Mouse (Mus musculus): ENCODE measurements at regions not wholly inside any gene's neighbourhood (a gene's known extent, or its start where the extent isn't known, plus 50 kb on each side); places are given as distances from the start of the nearest gene placed in this dataset.

GRCm38 (mm10) chr17:87197434-87197833 lies 68.3 kb downstream of the Mcfd2 start:
- WGBS = 89% methylated on average over 4 of the region's 4 CpGs
- no peaks in the 10 kb centered on the region for H3K36me3 ChIP-seq (replicated peaks; ENCODE audit: control insufficient read depth, insufficient read depth, low read length)
- no peak overlapping the region for H3K9ac ChIP-seq (replicated peaks; ENCODE audit: low read depth, low read length)
- no peak overlapping the region for H3K4me2 ChIP-seq (ENCODE audit: low read depth, low read length)
- no peak for DNase-seq (ENCODE audit: low spot score)
- no peak for ATAC-seq (ENCODE audit: insufficient read depth, low read depth)
- H3K4me3 ChIP-seq (ENCODE audit: low read depth, low read length) = no peak overlapping the region
- peaks cover 12% of the 10 kb centered on the region for H3K4me1 ChIP-seq (ENCODE audit: control insufficient read depth, insufficient read depth)
- H3K9me3 ChIP-seq (replicated peaks; ENCODE audit: control insufficient read depth, low read length) = no peaks in the 10 kb centered on the region
- no peak for TF ChIP-seq EP300 (IDR thresholded peaks at IDR 0.05; ENCODE audit: low read depth)
- no peak for TF ChIP-seq CTCF (IDR thresholded peaks at IDR 0.05; ENCODE audit: low read depth)
- no peak overlapping the region for H3K27ac ChIP-seq (ENCODE audit: low read depth)
- no peaks in the 10 kb centered on the region for H3K27me3 ChIP-seq (ENCODE audit: control insufficient read depth, insufficient read depth, low read length)

GRCm38 (mm10) chr17:87194639-87195038 lies 71.1 kb downstream of the Mcfd2 start:
- Histone ChIP-seq H3K4me3 (ENCODE audit: low read depth, low read length) (no peak overlapping the region), H3K4me1 (ENCODE audit: control insufficient read depth, insufficient read depth) (no peaks in the 10 kb centered on the region), H3K9me3 (replicated peaks; ENCODE audit: control insufficient read depth, low read length) (no peaks in the 10 kb centered on the region), H3K36me3 (replicated peaks; ENCODE audit: control insufficient read depth, insufficient read depth, low read length) (no peaks in the 10 kb centered on the region), H3K27ac (ENCODE audit: low read depth) (no peak overlapping the region), H3K9ac (replicated peaks; ENCODE audit: low read depth, low read length) (no peak overlapping the region), H3K4me2 (ENCODE audit: low read depth, low read length) (no peak overlapping the region), H3K27me3 (ENCODE audit: control insufficient read depth, insufficient read depth, low read length) (no peaks in the 10 kb centered on the region)
- no peak for ATAC-seq (ENCODE audit: insufficient read depth, low read depth)
- 77% methylated on average over 11 of the region's 11 CpGs for WGBS
- no peak for DNase-seq (ENCODE audit: low spot score)
- TF ChIP-seq CTCF (IDR thresholded peaks at IDR 0.05; ENCODE audit: low read depth) = no peak
- no peak for TF ChIP-seq EP300 (IDR thresholded peaks at IDR 0.05; ENCODE audit: low read depth)

GRCm38 (mm10) chr17:87193482-87193881 lies 72.3 kb downstream of the Mcfd2 start:
- 19% methylated on average over 7 of the region's 7 CpGs for WGBS
- Histone ChIP-seq H3K9me3 (replicated peaks; ENCODE audit: control insufficient read depth, low read length) (no peaks in the 10 kb centered on the region), H3K27ac (ENCODE audit: low read depth) (no peak overlapping the region), H3K9ac (replicated peaks; ENCODE audit: low read depth, low read length) (no peak overlapping the region), H3K36me3 (replicated peaks; ENCODE audit: control insufficient read depth, insufficient read depth, low read length) (no peaks in the 10 kb centered on the region), H3K4me1 (ENCODE audit: control insufficient read depth, insufficient read depth) (no peaks in the 10 kb centered on the region), H3K4me2 (ENCODE audit: low read depth, low read length) (no peak overlapping the region), H3K27me3 (ENCODE audit: control insufficient read depth, insufficient read depth, low read length) (no peaks in the 10 kb centered on the region), H3K4me3 (ENCODE audit: low read depth, low read length) (no peak overlapping the region)
- no peak for TF ChIP-seq EP300 (IDR thresholded peaks at IDR 0.05; ENCODE audit: low read depth)
- TF ChIP-seq CTCF (IDR thresholded peaks at IDR 0.05; ENCODE audit: low read depth) = no peak
- DNase-seq (ENCODE audit: low spot score) (no peak), ATAC-seq (ENCODE audit: insufficient read depth, low read depth) (no peak)

GRCm38 (mm10) chr17:87189670-87190069 lies 76.1 kb downstream of the Mcfd2 start:
- H3K36me3 ChIP-seq (replicated peaks; ENCODE audit: control insufficient read depth, insufficient read depth, low read length) = no peaks in the 10 kb centered on the region
- no peaks in the 10 kb centered on the region for H3K27me3 ChIP-seq (ENCODE audit: control insufficient read depth, insufficient read depth, low read length)
- no peak for DNase-seq (ENCODE audit: low spot score)
- H3K27ac ChIP-seq (ENCODE audit: low read depth) = no peak overlapping the region
- no peak for ATAC-seq (ENCODE audit: insufficient read depth, low read depth)
- TF ChIP-seq EP300 (IDR thresholded peaks at IDR 0.05; ENCODE audit: low read depth) (no peak), CTCF (IDR thresholded peaks at IDR 0.05; ENCODE audit: low read depth) (no peak)
- WGBS = 69% methylated on average over 3 of the region's 3 CpGs
- H3K4me1 ChIP-seq (ENCODE audit: control insufficient read depth, insufficient read depth) = 0 out of 2 replicates have a peak, but pooled peaks cover 5% of the 10 kb centered on the region
- H3K9me3 ChIP-seq (replicated peaks; ENCODE audit: control insufficient read depth, low read length) = no peaks in the 10 kb centered on the region
- no peak overlapping the region for H3K9ac ChIP-seq (replicated peaks; ENCODE audit: low read depth, low read length)
- no peak overlapping the region for H3K4me3 ChIP-seq (ENCODE audit: low read depth, low read length)
- H3K4me2 ChIP-seq (ENCODE audit: low read depth, low read length) = no peak overlapping the region
